Mouse (Mus musculus) ovary, adult 18-20 months (tissue): ENCODE measurements around the gene Gm10382.
"Not testable (repeated sequence)": the region's sequence is repeated elsewhere in the genome, so short reads cannot be mapped to it uniquely, and the experiment has no call there.

ENCODE experiments used
- DNase-seq: peaks from one replicate; pipeline ENCODE4 v3.0.0; 2022; ENCODE audit warnings: low spot score, mixed read lengths

Gene Gm10382

GRCm38 (mm10) chr5:125370950-125371693, 18.0 kb upstream of the Gm10382 start:
- no peak for DNase-seq

- DNase-seq, result no peak
Observed at GRCm38 (mm10) chr5:125372027-125372426, 17.1 kb upstream of the Gm10382 start.

- DNase-seq, result no peak
Observed at GRCm38 (mm10) chr5:125375871-125376270, 13.3 kb upstream of the Gm10382 start.

GRCm38 (mm10) chr5:125377214-125377613, 11.9 kb upstream of the Gm10382 start:
- DNase-seq, result no peak

DNA sequence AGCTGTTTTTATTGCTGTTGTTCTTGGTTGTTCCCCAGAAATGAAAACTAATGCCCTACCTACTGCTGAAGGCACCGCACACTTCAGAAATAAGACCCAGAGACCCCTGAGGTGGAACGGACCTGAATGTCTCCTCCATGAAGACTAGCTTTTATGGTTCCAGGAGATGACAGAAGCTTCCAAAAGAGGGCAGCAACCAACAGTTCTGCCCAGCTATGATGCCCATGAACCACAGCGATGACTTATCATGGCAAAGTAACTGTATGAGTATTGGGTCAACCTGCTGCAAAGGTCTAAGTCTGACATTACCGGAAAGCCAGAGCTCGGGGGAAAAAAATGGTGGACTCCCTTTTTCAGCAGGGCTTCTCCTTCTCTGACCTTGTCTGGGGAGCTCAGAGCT, 10.2 kb upstream of the Gm10382 start:
- no peak for DNase-seq

- no peak for DNase-seq
Observed at GRCm38 (mm10) chr5:125381954-125382672, 7.0 kb upstream of the Gm10382 start.

- peak; percentile 37 for DNase-seq
Observed at GRCm38 (mm10) chr5:125382673-125383558, 6.2 kb upstream of the Gm10382 start.

- DNase-seq, result no peak
Observed at GRCm38 (mm10) chr5:125383637-125384420, 5.3 kb upstream of the Gm10382 start.

- no peak for DNase-seq
Observed at GRCm38 (mm10) chr5:125384512-125385214, 4.5 kb upstream of the Gm10382 start.

DNA sequence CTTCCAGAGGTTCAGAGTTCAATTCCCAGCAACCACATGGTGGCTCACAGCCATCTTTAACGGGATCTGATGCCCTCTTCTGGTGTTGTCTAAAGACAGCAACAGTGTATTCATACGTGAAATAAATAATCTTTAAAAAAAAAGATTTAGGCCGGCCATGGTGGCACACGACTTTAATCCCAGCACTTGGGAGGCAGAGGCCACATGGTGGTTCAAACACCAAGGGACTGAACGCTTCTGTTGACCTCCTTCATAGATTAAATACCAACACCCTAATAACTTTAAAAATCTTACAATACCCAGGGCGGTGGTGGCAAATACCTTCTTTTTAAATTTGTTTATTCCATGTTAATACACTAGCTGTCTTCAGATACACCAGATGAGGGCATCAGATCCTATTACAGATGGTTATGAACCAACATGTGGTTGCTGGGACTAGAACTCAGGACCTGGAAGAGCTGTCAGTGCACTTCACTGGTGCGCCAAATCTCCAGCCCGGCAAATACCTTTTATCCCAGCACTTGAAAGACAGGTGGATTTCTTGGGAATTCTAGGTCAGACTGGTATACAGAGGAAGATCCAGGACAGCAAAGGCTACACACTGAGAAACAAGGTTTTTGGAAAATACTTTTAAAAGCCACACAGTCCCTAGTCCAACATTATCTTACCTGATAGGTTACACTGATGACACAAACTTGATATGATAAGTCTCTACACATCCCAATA, 3.7 kb upstream of the Gm10382 start:
- DNase-seq, result no peak

DNA sequence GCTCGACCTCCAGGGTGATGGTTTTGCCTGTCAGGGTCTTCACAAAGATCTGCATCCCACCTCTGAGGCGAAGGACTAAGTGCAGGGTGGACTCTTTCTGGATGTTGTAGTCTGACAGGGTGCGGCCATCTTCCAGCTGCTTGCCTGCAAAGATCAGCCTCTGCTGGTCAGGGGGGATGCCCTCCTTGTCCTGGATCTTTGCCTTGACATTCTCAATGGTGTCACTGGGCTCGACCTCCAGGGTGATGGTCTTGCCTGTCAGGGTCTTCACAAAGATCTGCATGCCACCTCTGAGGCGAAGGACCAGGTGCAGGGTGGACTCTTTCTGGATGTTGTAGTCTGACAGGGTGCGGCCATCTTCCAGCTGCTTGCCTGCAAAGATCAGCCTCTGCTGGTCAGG, 1.8 kb upstream of the Gm10382 start:
- not testable (repeated sequence) for DNase-seq

GRCm38 (mm10) chr5:125388358-125389092, 597 bp upstream of the Gm10382 start:
- DNase-seq, result no peak

- peak; percentile 90 for DNase-seq
Observed at GRCm38 (mm10) chr5:125389579-125390441, 688 bp downstream of the Gm10382 start, which contains the start of gene Ubc. Gene Ubc (minus strand): TSS chr5:125390202.

DNA sequence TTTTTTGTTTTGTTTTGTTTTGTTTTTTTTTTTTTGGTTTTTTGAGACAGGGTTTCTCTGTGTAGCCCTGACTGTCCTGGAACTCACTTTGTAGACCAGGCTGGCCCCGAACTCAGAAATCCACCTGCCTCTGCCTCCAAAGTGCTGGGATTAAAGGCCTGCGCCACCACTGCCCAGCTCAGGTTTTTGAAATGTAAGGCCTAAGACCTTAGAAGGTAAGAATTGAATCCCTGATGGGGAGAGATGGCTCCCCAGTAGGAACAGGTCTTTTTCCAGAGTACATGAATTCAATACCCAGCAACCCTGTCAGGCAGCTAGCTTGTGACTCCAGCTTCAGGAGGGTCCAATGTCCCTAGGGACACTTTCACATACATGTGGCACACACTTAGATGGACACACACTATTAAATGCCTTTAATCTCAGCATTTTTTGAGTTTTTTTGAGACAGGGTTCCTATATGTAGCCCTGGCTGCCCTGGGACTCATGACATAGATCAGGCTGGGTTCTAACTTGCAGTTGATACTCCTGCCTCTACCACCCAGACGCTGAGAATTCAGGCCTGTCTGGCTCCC, 1.9 kb downstream of the Gm10382 start:
- DNase-seq, result no peak

- peak; percentile 67 for DNase-seq
Observed at GRCm38 (mm10) chr5:125391609-125392008, 2.5 kb downstream of the Gm10382 start.

GRCm38 (mm10) chr5:125392176-125392575, 3.1 kb downstream of the Gm10382 start:
- DNase-seq, result not testable (repeated sequence)

DNA sequence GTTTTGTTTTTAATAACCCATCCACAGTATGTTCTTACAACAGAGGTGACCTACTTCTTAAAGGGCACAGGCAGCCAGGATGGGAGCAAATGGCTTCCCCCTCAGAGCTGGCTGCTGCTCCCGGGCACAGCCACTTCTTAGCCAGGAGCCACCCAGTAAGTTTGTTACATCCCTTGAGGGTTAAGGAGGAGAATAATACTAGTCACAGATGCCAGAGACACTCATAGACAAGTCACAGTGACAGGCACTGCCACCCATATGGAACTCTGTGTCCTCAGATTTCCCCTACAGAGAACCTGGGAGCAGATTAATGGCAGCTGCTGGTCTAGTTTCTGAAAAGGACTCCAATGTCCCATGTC, 3.5 kb downstream of the Gm10382 start:
- no peak for DNase-seq

- DNase-seq, result peak; percentile 96
Observed at GRCm38 (mm10) chr5:125392977-125393621, 4.0 kb downstream of the Gm10382 start.
